Mouse (Mus musculus): ENCODE results near the gene Zfp423.
A peak's percentile ranks its signal among the peaks of the same experiment; 100 is the strongest.

Gene Zfp423

DNA sequence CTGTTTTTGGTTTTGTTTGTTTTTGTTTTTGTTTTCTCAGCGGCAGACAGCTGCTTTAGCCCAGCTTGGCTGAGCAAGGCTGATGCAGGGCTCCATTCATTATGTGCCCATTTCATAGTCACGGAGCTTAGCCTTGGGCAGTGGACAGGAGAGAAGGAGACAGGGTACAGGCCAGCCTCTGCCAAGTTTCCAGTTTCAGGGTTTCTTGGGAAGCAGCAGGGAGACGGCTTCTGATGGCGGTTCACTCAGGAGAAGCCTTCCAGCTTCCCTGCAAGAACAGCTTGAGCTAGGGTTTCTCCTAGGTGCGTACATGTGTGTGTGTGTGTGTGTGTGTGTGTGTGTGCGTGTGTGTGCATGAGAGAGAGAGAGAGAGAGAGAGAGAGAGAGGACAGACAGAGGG, 292.1 kb downstream of the Zfp423 start:
- DNase-seq (ENCODE audit: low read depth, low spot score): no peak

DNA sequence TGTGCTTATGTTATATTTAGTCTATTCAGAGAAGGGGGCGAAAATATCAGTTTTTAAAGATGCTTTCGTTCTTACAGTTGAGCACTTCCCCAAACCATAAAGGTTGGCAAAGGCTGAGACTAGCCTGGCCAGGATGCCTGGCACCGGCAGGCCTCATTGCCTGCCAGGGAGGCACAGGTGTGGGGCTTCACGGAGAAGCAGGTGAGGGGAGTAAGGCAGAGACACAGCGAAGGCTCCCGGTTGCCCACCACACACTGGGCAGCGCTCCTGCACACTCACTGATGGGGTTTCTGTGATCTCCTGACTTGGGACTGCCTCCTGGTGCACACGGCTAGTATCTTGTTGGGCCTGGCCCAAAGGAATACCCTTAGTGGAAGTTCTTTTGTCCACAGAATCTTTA, 294.1 kb downstream of the Zfp423 start:
- no peak for DNase-seq (ENCODE audit: low read depth, low spot score)

DNA sequence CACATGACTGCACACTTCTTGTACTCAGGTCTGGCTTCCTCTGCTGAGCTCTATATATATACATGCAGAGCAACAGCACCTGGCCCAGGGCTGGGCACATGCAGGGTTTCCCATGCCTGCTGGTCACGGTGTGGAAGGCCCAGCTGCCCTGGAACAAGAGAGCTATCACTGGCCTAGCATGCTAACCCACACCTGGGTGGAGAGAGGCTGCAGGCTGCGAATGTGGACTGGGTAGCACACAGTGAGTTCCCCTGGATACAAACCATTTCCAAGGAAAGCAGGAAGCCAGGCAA, 295.2 kb downstream of the Zfp423 start:
- no peak for DNase-seq (ENCODE audit: low read depth, low spot score)

DNA sequence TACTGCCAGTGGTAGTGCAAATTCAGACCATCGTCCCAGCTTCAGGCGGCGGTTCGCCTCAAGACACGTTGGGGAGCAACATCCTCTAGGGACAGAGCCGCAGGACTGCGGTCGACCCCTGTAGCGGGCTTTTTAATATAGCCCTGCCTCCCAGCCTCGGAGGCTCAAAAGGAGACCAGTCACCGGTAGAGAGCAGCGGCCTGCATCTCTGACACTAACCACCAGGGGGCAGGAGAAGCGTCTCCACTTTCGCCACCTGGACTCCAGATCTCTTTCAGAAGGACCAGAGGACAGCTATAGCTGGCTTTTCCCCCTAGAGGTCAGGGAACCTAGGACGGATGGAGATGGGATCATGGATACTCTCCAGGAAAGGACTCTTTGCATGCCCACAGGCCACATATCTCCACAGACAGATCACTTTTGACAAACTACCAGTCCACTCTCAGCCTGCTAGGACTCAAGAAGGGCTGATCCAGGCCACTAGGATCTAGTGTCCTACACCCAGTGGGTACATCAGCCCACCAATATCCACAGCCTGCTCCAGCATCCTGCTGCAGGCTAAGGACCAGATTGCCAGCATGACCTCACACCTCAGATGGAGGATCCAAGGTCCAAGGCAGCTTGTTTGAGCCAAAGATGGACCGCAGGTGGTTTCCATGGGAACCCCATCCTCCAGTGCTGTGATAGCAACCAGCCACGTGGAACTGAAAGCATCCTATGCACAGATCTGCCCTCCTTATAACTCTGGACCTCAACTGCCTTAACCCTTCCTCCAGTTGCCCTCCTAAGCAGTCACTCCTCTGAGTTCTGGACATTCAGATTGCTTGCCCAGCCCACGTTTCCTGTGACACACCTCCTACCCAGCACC, 295.8 kb downstream of the Zfp423 start:
- DNase-seq (ENCODE audit: low read depth, low spot score): peak; percentile 81

DNA sequence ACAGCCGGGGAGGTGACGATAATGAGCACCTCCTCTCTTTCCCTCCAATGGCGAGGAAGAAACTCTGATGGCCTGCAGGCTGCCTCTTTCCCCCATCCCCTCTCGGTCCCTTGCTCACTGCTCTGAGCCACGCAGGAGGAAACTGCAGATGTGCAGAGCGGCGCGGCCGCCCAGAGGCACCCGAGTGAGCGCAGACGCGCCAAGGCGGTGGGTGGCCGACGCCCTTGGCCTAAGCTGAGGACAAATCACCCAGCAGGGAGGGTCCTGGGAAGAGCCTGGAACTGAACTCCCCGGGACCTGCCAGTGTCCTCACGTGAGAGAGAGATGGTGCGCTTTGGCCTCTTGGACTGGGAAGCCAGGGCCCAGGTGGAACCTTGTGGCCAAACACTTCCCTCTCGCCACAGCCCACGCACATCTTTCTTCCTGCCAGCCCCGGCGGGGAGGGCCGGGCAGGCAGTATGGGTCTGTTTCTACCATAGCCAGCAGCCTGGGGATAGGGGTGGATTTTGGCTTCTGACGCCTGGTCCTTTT, 296.5 kb downstream of the Zfp423 start:
- DNase-seq (ENCODE audit: low read depth, low spot score): peak; percentile 49

DNA sequence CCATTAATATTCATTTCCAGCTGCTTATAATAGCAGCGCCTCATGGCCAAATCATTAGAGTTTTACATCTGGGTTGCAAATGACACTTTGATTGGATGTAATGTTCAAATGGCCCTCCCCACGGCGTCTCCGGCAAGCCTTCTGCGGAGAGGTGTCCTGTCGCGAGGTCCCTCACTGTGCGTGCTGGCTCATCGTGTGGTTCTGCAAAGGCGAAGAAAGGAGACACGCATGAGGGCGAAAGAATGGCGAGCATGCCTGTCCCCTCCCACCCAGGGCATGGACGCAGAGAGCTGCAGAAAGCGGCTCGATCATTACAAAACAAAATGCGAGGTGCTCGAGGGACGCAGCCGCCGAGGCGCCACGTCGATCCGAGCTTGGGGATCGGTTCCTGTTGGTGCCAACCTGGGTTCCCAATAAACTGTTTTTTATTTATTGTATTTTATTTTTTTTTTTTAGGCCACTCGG, 297.1 kb downstream of the Zfp423 start:
- no peak for DNase-seq (ENCODE audit: low read depth, low spot score)

DNA sequence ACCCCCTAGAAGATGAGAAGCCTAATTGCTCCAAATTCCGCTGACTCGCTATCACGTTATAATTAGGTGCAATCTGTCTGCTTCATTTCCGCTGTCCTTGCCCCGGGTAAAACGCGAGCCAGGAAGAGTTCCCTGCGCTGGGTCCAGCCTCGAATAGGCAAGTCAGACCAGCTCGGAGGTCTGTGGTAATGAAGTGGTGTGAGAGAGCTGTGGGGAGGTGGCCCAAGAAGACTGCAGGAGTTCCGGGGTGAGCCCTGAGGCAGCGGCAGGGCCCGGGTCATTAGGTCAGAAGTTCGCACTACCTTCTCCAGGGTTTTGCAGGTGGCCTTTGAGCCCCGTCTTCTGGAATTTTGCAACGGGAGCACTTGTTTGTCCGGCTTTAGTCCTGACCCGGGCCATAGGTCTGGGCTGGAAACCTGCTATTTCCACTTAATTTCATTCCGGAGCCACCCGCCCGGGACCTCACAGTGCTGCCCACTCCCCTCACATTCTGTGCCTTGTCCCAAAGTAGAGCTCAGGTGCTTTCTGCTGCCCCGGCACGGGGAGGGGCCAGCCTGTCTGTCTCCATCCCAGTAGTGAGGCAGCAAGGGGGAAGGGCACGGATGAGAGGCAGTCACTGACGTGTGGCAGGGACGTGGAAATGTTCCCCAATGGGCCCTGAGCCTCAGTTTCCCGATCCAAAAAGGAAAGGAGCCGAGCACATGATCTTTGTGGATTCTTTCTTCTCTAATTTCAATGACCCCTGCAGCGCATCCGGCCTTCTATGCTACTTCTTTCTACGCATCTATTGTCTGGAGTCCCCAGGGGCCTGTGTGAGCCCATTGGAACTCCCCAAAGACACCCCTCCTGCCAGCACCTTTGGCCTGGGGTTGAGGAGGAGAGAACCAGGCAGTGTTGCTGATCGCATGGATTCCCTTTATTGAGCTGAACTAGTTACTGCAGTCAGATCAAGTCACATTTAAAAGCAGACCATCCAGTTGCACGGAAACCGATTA, 298.2 kb downstream of the Zfp423 start:
- DNase-seq (ENCODE audit: low read depth, low spot score): peak; percentile 53

DNA sequence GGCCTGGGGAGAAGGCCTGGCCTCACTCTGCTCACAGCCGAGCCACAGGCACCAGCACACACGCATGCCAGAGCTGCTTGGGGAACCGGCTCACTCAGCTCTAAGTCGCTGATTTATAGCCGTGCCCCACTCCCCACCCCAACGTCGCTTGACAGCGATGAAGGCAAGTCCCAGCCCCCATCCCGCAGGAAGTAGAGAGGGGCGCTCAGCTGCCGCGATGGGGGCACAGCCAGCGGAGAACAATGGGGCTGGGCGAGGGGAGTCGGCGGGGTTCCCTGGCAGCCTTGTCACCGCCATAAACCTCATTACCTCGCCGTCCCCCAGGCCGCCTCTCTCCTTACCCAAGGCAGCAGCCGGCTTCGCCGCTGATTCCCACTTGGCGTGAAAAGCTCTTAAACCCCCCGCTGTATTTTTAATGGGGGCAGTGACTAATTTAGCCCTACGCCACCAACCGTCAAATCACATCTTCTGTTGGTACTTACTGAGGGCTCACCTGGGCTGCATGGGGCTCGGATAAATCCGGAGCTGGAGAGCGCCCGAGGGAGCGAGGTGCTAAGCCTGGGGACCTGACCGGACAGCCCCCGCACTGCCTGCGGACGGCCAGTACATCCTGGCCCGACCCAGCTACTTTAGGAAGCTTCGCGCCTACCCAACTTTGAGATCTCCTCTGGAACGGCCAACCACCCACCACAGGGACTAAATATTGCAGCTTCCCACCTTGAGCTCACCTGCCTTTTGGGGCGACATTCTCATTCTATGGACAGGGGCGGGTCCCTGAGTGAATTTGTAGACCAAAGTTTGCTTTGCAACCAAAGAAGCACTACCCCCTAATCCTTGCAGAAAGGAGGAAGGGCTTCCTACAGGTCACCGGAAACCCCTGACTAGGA, 299.1 kb downstream of the Zfp423 start:
- peak; percentile 71 for DNase-seq (ENCODE audit: low read depth, low spot score)

DNA sequence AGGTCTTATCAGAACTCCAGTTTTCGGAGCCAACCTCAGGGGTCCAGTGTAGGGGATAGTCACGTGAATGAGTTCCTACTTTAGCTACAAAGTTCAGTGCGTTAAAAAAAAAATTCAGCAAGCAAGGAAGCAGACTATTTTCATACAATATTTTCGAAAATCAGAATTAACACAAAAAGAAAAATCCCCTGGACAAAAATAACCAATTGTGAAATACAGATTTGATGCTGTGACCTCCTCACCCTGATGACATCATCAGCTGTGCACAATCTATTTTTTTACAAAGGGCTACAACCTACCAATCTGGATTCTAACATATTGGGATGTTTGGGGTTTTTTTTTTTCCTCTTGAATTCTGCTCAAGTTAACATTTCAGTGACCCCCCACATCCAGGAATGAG, 301.9 kb downstream of the Zfp423 start:
- DNase-seq (ENCODE audit: low read depth, low spot score): no peak

DNA sequence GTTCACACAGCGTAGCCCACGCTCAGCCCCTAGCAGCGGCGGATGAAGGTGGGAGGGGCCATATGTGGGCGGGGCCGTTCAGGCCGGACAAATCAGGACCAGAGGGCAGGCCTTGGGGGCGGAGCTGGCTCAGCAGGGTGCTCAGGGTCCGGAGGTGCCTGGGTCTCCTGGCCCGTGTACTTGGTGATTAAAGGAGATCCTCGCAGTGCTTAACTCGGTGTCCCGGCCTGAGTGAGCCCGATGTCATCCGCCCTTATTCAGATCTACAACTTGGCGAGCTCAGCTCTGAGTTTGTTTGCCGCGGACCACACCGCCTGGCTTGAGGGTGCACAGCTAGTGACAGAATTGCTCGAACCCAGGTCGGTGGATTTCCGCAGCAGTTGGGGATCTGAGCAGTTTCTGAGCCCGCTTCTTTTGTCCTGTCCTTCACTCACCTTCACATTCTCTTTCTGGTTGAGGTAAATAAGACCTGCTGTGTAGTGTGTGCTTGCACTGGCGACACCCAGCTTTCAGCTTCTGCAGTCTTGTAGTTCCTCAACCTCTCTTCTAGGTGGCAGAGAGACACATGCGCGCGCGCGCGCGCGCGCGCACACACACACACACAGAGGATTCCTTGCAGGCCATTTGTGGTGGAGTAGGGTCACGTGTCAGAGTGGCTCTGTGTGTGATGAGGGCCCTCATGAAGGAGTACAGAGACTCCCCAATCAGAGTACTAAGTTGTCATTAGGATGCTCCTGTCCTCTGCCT, 302.7 kb downstream of the Zfp423 start:
- peak; percentile 69 for DNase-seq (ENCODE audit: low read depth, low spot score)

DNA sequence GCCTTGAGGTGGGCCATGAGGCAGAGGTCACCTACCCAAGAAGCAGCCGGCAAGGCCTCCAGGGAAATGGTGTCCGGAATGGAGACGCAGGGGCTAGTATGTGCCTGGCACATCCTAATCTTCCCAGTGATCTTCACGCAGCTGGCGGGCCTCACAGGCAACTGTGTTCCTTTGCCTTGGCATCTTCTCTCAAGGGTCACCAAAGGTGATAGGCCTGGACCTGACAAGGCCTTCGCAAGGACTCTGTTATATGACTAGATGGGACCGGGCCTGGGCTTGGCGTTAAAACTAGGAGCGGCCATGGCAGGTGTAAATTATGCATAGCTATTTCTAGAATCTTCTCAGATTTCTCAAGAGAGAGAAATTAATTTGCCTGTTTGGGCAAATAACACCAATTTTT, 303.4 kb downstream of the Zfp423 start:
- DNase-seq (ENCODE audit: low read depth, low spot score): no peak

DNA sequence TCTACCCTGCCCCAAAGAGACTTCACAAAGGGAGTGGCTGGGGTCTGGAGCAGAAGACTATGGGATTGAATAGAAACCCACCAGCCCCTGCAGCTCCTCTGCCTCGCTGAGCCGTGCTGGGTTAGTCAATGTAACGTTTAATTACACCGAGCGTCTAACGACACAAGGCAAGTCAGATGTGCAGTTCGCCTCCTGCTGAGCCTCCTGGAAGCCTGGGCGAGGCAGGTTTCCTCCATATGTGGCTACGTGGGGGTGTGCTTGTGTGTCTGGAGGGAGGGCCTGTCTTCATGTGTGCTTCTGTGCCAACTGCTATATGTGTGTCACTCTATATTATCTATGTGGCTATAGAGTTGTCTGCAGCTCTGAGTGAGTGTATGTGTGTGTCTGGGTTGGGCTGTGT, 311.6 kb downstream of the Zfp423 start:
- DNase-seq (ENCODE audit: low read depth, low spot score): no peak

DNA sequence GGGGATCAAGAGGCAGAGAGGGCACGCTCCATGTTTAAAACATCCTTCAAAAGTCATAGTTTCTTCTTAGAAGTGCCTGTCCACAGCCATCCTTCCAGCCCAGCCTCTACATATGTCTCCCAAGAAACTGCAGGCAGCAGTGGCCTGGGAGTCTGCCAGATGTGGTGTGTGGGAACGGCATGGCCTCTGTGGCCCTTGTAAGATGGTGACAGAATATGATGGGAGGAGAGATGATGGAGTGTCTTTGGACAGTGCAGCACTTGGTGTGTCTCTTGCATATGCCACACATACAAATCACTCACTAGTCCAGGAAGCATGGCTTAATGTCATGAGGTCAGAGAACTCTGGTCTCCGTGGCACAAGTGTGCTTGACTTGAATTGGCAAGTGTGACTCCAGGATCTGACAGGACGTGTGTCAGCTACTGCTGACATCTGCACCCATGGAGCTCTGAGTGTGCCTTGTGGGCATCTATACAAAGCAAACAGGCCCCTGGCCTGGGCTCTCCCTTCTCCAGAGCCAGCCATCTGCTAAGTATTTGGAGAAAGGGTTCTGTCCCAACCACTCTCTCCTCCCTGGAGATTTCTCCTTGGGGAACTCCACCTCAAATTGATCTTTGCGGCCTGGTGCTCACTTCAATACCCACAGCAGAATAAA, 313.4 kb downstream of the Zfp423 start:
- no peak for DNase-seq (ENCODE audit: low read depth, low spot score)

DNA sequence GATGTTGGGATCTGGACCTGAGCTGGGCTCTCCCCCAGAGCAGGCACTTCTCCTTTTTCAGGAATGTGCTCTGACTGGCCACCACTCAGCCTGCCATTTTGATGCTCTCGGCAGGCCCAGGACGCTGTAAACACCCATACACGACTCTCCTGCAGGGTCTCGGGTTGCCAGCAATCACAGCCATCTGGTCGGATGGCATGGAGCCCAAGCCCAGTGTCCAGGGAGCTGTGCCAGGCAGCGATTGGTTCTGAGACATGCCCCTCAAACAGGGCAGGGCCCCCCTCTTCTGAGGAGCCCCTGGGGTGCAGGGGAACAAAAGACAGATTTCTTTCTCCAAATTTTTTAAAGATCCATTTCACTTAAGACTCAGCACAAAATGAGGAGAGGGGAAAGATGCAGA, 314.0 kb downstream of the Zfp423 start:
- DNase-seq (ENCODE audit: low read depth, low spot score): no peak

DNA sequence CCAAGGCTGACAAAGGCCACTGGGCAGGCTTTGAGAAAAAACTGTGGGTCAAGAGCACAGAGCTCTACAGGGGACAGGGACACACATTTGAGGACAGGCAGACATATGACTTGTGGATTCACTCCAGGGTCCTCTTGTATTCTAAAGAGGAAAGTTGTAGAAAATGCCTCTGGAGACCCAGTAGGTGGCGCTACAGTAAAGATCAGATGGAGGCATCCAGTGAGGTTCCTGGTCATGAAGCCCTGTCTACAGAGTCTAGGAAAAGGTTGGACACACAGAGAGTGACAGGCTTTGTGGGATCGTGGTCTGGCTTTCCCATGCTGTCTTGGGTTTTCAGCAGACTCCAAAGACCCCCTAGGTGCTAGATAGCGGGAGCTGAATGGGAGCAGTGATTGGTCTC, 318.5 kb downstream of the Zfp423 start:
- peak; percentile 68 for DNase-seq (ENCODE audit: low read depth, low spot score)

DNA sequence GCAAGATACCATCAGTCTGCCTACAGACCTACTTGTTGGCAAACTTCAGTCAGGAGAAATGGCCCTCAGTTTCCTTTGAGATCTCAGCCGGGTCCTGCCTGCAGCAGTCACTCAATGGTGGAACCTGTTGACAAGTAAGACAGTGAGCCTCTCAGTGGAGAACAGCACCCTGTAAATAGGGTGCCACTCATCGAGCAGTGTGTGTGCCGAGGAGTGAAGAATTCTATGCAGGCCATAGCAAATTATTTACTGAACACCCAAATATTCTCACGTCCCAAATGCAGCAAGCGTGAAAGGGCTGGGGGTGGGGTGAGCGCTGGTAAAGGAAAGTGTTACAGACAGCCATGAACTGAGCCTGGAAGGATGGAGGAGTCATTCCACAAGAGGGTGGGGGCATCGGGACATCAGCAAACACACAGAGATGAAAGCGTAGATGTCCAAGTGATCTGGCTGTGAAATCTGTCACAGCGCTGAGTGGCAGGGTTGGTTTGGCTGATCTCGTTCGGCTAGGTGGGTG, 323.1 kb downstream of the Zfp423 start:
- no peak for DNase-seq (ENCODE audit: low read depth, low spot score)

DNA sequence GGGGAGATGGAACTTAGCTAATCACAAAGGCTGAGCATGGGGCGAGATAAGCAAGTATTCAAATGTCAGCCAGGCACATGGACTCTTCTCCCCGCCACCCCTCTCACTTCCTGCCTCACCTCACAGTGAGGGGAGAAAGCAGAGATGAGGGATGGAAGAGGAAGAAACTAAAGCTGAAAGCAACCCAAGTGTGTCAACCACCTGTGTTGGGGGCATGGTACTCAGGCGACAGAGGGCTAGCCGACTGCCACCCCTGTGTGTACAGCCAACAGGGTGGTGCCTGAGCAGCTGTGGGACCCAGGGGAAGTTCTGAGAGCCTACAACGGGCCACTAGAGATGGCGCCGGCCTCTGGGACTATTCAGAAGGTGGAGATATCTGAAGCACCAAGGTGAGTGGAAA, 327.6 kb downstream of the Zfp423 start:
- no peak for DNase-seq (ENCODE audit: low read depth, low spot score)

DNA sequence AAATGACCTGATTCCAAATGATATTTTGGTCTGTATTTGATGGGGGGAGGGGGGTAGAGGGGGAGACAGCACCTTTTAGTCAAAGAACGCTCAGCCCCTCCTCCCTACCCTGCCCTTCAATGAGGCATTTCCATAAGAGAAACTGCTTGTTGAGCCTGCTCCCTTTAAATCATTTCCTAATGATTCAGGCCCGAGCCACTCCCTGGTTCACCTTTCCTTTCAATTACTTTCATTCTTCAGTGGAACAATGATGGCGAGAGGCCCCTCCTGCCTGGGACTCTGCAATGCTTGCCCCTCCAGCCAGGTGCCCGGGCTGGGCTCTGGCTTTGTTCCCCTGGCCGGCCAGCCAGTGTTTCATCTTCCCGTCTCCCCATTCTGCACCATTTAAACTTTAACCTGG, 329.7 kb downstream of the Zfp423 start:
- DNase-seq (ENCODE audit: low read depth, low spot score): no peak

DNA sequence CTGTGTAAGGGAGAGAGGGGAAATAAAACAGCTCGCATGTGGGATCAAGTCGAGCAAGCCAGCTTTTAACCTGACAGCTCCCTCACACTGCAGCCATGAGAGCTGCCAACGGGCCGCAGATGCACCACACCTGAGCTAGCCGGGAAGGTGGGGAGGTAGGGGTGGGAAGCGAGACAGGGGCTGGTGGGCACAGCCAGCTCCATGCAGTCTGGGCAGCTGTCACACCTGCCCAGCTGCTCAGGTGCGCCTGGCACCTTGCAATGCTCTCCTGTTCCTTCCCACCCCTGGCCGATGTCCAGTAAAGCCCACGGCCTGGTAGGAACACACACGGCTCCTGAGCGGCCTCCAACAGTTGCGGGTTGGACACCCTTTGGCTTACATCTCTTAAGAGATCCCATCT, 338.2 kb downstream of the Zfp423 start:
- no peak for DNase-seq (ENCODE audit: low read depth, low spot score)

DNA sequence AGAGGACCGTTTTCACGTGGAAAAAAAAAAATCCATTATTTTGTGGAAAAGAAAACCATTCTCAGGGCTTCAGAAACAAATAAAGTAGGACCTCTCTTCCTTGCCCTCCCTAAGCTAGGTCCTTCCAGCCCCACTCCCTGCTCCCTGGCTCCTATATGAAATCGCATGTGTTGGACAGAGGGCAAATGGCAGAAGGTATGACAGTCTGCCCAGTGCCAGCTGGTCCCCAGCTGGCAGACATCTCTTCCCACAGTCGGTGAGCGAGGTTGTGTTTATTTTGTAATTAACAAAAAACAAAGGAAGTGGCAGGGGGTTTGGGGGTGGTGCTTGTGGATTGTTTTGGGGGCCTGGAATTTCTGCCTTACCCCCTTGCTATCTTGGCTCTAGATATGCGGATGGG, 339.2 kb downstream of the Zfp423 start:
- DNase-seq (ENCODE audit: low read depth, low spot score): no peak
